Mouse (Mus musculus): ENCODE results near the gene Uba7. TPM values are rescaled to one million over a fixed set of nuclear protein-coding genes. Genes with fewer than 3 reads are reported as not detected.

Gene Uba7
- total RNA-seq, 2 experiments from 2014 or later = 4.6 to 5.2 TPM

DNA sequence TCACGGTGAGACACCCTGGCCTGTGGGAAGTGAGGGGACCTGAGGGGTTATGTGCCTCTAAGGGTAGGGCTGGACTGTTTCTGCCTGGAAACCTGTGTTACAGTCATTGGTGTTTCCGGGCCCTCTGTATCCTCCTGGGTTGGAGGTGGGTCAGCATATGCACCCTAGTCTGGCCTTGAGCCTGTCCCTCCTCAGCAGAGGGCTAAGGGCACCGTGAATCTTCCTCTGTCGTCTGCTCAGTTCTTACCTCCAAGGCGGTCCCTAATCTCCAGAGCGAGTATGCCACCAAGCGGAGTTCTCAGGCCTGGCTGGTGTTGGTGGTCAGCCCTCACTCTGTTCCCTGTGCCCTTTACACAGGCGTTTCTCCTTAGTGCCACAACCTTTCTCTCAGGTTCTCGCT lies 12.4 kb upstream of the Uba7 start:
- DNase-seq = no peak

DNA sequence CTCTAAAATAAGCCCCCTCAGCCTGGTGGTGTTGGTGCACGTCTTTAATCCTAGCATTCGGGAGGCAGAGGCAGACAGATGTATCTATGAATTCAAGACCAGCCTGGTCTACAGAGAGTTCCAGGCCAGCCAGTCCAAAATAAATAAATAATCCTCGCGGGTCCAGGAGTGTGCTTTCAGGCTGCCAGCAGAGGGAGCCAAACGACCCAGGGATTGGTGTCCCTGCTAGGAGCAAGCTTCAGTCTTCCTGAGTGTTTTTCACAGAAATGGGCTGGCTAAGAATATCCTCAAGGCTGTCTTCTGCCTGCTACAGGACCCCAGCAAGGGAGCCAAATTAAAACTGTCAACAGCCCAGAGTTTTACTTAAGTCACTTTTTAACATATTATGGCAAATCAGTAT lies 11.6 kb upstream of the Uba7 start:
- no peak for DNase-seq

GRCm38 (mm10) chr9:107964681-107965080 lies 10.6 kb upstream of the Uba7 start:
- no peak for DNase-seq

DNA sequence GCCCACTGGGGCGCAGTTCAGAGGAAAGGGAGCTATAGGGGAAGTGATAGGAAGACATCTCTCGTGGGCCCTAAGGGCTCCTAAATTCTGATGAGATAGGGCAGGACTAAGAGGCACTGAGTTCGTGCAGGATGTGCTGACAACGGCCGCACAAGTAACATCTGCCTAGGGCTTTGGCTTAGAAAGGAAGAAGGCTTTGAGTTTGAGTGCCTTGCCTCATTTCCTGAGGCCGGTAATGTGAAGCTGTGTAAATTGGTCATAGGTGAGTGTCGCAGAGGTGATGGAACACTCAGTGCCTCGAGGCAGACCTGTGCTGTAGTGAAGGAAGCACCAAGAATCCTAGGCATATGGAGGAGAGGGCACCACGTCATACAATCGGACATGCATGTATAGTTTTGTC lies 8.6 kb upstream of the Uba7 start:
- no peak for DNase-seq

DNA sequence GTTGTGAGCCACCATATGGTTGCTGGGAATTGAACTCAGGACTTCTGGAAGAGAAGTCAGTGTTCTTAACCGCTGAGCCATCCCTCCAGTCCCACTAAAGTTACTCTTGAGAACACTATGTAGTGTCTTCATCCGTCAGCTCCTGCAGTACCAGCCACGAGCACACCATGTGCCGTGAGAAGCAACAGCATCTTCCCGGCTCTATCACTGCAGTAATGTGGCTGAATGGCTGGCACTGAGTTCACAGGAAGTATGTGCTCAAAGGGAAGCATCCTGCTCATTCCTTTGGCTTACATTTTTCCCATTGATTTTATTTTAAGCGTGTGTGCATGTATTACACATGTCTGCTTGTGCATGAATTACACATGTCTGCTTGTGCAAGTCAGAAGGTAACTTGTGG lies 7.9 kb upstream of the Uba7 start:
- no peak for DNase-seq

GRCm38 (mm10) chr9:107968531-107968930 lies 6.8 kb upstream of the Uba7 start:
- DNase-seq = no peak

- no peak for DNase-seq
Measured at GRCm38 (mm10) chr9:107970311-107970710, 5.0 kb upstream of the Uba7 start.

GRCm38 (mm10) chr9:107971690-107972541 lies 3.4 kb upstream of the Uba7 start:
- no peak for DNase-seq

- no peak for DNase-seq
Measured at GRCm38 (mm10) chr9:107974491-107975171, 674 bp upstream of the Uba7 start.

DNA sequence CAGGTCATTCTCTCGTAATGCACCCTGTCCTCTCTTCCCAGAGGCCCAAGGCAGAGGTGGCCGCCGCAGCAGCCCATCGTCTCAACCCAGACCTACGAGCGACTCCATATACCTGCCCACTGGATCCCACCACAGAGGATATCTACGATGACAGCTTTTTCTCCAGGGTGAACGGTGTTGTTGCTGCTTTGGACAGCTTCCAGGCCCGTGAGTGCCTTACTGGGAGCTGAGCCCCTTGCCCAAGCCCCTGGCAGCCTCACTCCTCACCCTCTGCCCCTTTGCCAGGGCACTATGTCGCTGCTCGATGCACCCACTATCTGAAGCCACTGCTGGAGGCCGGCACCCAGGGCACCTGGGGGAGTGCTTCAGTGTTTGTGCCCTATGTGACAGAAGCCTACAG lies 3.5 kb downstream of the Uba7 start:
- DNase-seq = no peak

DNA sequence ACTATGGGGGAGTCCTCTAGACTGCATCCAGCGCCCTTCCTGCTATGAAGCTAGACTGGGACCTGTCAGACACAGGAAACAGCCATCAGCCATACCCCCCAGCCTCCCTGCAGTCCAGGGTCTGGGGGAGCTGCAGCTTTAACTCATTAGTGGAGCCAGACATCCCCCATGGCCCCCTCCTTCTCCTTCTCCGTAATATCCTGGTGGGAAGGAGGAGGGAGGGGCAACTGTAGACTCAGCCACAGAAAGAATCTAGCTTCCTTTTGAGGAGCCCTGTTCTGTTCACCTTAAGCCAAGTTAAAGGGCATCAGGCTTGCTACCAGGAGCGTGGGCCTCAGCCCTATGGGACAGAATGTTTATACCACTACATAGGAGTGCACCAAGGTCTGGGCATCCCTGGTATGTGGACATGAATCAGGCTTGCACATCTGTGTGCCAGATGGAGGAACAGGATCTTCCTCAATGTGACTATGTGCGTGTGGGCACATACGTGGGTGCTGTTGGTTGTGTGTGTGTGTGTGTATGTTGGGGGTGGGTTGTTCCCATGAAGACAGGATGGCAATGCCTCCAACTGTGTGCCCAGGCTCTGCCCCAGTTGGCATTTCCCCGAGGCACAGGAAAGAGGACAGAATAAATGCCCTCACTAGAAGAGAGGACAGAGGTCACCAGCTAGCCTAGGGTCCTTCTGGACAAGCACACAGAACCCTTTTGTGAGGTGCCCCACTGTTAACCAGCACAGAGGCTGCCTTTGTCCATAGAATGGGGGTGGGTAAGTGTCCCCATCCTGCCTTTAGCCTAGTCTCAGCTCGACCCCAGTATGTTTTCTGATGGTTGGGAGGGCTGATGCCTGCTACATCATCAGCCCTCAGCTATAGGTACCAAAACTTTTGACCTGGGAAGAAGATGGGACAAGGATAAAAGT lies 6.6 kb downstream of the Uba7 start:
- DNase-seq = peak; percentile 52 to 58

- peak; percentile 64 to 68 for DNase-seq
Measured at GRCm38 (mm10) chr9:107982681-107983346, 7.5 kb downstream of the Uba7 start, which contains the start of gene Gm20661. Gene Gm20661, plus strand, starts transcription at chr9:107983058.

DNA sequence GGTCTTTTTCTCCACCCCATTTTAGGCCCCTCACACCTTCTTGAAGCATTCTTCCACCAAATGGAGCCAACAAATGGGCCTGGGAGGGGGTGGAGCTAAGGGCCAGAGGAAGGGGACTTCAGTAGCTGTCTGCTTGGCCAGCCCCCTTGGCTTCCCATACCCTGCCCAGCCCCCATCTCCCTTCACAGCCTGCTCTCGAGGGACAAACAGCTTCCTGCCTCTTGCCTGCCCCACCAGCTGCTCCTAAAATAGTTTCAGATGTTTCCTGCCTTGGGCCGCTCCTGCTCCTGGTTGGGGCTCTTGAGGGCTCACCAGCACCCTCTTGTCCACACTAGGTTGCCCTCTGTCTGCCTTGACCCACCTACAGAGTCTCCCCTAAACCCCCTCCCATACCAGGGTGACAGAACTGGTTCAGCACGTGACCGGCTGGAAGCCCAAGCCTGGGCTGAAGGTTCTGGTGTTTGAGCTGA lies 8.2 kb downstream of the Uba7 start:
- DNase-seq = peak; percentile 30 to 44

- DNase-seq = no peak
Measured at GRCm38 (mm10) chr9:107984052-107984753, 8.9 kb downstream of the Uba7 start.

DNA sequence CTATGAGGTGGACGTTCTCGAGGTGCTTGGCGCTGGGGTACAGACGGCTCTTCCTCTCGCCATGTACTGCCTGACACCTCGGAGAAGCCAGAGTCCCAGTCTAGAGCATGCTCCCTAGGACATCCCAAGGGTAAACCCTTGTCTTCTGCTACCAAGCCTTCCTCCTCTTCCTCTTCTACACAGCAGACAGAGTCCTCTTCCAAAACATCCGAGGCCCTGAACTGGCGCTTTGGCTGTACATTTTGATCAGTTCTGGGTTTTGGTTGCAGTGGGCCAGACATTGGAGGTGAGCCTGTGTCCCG lies 9.4 kb downstream of the Uba7 start:
- DNase-seq = no peak

DNA sequence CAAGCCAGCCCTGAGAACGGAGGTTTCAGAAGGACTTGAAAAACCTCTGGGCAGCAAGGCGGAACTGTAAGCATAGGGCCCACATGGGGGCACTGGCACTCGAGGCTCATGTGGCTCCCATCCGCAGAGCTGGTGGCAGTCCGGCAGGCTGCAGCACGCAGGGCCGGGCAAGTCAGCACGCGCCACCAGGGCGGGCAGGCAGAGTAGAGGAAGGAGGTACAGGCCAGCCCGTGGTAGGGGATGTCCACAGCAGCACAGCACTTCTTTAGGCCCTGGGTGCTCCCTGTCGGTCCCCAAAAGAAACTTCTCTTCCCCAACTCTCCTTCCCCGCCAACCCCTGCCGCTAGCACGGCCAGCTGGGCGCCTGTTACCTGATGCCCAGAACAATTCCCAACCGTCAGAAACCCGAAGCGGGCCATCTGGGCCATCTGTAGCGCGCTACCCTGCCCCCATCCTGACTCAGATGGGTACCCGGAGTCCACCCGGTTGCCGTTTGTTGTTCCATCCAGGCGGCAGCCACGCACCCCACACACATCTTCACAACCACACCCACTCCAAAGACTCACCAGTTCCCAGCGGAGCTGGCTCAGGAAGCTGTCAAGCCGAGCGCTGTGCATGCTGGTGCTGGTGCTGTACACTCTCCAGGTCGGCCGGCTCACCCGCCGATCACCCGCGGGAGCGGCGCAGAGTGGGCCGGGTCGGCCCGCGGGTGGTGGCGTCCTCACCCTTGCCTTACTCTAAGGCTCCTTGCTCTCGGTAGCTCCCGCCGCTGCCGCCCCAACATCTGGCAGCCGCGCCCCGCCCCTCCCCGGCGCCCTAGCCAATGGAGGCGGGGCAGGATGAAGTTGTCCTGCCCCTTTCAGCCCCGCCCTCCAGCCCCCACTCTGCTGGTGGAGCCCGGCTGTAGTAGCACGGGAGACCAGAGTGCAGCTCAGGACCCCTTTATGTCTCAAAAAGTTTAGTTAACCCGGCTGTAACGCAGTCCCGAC lies 10.1 kb downstream of the Uba7 start, which contains the start of gene Inka1:
TSS of gene Inka1 (minus strand) at position 749 of the 989 bp plus-strand sequence.
- peak; percentile 75 to 79 for DNase-seq

GRCm38 (mm10) chr9:107986376-107986775 lies 11.1 kb downstream of the Uba7 start:
- peak; percentile 78 for DNase-seq

DNA sequence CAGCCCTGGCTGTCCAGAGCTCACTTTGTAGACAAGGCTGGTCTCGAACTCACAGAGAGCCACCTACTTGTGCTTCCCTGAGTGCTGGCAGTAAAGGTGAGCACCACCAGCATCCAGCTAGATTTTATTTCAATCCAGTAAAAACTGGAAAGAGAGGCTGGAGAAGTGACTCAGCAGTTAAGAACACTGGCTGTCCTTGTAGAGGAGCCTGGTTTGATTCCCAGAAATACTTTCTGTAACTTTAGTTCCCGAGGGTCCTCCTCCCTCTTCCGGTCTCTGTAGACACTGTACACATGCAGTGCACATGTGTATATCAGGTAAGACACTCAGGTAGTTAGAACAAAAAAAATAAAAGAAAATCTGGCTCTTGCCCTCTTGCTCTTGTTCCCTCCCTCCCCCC lies 12.6 kb downstream of the Uba7 start:
- DNase-seq = no peak

GRCm38 (mm10) chr9:107992197-107992596 lies 16.9 kb downstream of the Uba7 start, which contains the start of gene Cdhr4:
Gene Cdhr4, plus strand, starts transcription at chr9:107992497.
- no peak for DNase-seq

DNA sequence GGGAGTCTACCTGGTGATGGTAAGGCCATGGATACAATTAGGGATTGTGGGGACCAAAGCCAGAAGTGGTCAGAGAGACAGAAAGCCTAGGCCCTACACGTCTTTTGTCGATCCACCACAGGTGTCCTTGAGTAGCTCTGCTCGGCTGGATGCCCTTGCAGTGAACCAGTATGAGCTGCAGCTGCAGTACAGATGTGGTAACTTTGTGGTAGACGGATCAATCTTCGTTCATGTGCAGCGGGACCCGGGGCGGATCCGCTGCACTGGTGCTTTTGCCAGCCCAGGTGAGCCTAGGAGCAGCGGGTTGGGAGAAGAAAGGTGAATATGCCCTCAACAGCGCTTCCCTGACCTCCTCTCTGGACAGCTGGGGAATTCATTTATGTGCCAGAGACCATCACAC lies 17.7 kb downstream of the Uba7 start:
- DNase-seq = no peak
